Mouse (Mus musculus): Measurements from ENCODE around the gene Frmd5.

DNA sequence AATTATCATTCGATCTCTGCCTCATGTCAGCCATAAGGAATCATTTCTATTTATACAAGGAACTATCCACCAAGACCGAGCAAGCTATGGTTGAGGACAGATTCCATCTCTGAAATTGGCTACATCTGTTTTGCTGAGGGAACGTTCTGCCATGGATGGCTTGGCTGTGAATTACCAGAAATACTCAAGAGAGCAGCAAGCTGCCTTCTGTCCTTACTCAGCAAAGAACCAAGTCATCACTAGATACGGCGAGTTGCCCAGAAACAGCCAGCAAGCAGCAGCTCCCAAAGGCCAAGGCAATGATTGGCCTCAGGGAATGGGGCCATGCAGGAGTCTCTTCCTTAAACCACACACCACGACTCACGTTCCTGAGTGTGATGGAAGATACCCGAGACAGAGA is 151.8 kb downstream of the Frmd5 start:
- TF ChIP-seq CTCF (IDR thresholded peaks at IDR 0.05; ENCODE audit: low read depth) = no peak
- TF ChIP-seq EP300 (optimal IDR thresholded peaks at IDR 0.05) = no peak

All from stomach, postnatal 0 days (tissue).